Mouse (Mus musculus): Measurements from ENCODE around the gene Sesn1.

GRCm38 (mm10) chr10:41829980-41830379 lies 20.2 kb downstream of the Sesn1 start:
- TF ChIP-seq FLI1 (IDR thresholded peaks at IDR 0.05; ENCODE audit: low read length) (no peak), GATA1 (IDR thresholded peaks at IDR 0.05; ENCODE audit: borderline replicate concordance, low read length) (no peak)
